Mouse (Mus musculus): ENCODE data around the gene Ets2. TPM values are rescaled to one million over a fixed set of nuclear protein-coding genes. Genes with fewer than 3 reads are reported as not detected.
"Not testable (repeated sequence)": the region's sequence is repeated elsewhere in the genome, so short reads cannot be mapped to it uniquely, and the experiment has no call there.

Gene Ets2
- polyA plus RNA-seq, 1 experiment from 2014 or later = 47.9 TPM

DNA sequence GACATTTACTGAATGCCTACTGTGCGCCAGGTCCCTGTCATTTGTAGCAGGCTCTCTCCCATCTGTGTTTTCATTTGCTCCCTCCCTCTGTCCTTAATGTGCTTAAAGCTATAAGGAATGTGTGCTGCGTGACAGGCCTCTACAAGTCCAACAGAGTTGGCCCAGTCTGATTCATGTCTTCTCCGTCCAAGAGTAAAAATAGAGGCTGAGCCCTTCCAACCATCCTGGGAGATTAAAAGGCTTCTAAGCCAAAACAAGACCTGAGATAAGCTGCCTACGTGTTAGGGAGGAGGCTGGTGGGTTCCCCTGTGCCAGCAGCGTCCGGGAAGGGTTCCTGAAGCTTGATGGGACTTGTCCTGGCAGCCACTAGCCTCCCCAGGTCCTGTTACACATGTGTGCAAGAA, 58.1 kb downstream of the Ets2 start:
- no peaks in the 10 kb centered on the region for H3K4me1 ChIP-seq
- 76% methylated on average over 6 of the region's 6 CpGs for WGBS
- no peak for ATAC-seq (ENCODE audit: low FRiP score)
- no peak overlapping the region for H3K4me3 ChIP-seq
- H3K4me2 ChIP-seq (replicated peaks) = no peak overlapping the region
- no peaks in the 10 kb centered on the region for H3K36me3 ChIP-seq
- H3K27ac ChIP-seq = no peak overlapping the region
- no peaks in the 10 kb centered on the region for H3K27me3 ChIP-seq
- no peaks in the 10 kb centered on the region for H3K9me3 ChIP-seq (replicated peaks)
- H3K9ac ChIP-seq = no peak overlapping the region

- ATAC-seq (ENCODE audit: low FRiP score) = no peak
- WGBS = 89% methylated on average over 6 of the region's 6 CpGs
- H3K27ac ChIP-seq = no peak overlapping the region
- no peaks in the 10 kb centered on the region for H3K27me3 ChIP-seq
- H3K4me1 ChIP-seq = no peaks in the 10 kb centered on the region
- H3K4me3 ChIP-seq = no peak overlapping the region
- no peaks in the 10 kb centered on the region for H3K9me3 ChIP-seq (replicated peaks)
- no peak overlapping the region for H3K9ac ChIP-seq
- H3K36me3 ChIP-seq = no peaks in the 10 kb centered on the region
- H3K4me2 ChIP-seq (replicated peaks) = no peak overlapping the region
Observed at GRCm38 (mm10) chr16:95761742-95762141, 59.9 kb downstream of the Ets2 start.

- H3K27ac ChIP-seq = no peak overlapping the region
- no peaks in the 10 kb centered on the region for H3K36me3 ChIP-seq
- H3K9ac ChIP-seq = no peak overlapping the region
- WGBS = 86% methylated on average over 6 of the region's 6 CpGs
- H3K9me3 ChIP-seq (replicated peaks) = no peaks in the 10 kb centered on the region
- no peaks in the 10 kb centered on the region for H3K27me3 ChIP-seq
- no peak overlapping the region for H3K4me2 ChIP-seq (replicated peaks)
- ATAC-seq (ENCODE audit: low FRiP score) = no peak
- no peak overlapping the region for H3K4me3 ChIP-seq
- H3K4me1 ChIP-seq = no peaks in the 10 kb centered on the region
Observed at GRCm38 (mm10) chr16:95763201-95763600, 61.3 kb downstream of the Ets2 start.

DNA sequence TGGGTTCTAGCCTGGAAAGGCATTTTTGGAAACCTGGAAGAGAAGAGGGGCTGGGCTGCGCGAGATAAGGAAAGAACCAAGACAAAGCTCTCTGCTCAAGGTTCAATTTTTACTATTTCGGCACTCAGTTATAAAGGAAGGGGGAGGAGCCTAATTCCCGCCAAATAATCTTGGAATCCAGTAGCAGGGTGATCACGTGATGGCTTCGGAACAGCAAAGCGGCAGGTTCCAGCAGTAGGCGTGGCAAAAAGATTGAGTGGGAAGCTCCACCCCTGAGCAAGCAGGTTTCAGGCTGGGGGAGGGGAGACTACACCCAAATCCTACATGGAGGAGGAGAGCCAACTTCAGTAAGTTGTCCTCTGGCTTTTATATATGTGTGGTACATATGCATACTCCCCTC, 62.2 kb downstream of the Ets2 start:
- WGBS = 82% methylated on average over 8 of the region's 8 CpGs
- not testable (repeated sequence) for H3K27ac ChIP-seq; H3K4me3 ChIP-seq; H3K27me3 ChIP-seq; ATAC-seq (ENCODE audit: low FRiP score); H3K9me3 ChIP-seq (replicated peaks); H3K9ac ChIP-seq; H3K36me3 ChIP-seq; H3K4me2 ChIP-seq (replicated peaks); H3K4me1 ChIP-seq

DNA sequence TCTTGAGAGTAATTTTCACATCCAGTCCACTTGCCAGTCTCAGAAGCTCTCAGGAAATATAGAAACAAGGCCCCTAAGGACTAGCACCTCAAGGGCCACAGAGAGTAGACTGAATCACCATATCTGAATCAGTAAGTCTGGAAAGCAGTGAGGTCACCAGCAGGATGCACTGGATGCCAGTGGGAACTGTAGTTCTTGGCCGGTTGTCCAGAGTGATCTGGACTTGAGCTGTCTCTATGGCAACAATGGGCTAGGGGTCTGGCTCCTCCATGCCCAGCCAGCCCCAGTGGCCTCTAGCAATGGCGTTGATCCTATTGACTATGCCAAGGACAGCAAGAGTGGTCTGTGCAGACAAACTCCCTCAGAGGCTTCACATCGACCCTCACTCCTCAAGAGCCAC, 64.3 kb downstream of the Ets2 start:
- H3K36me3 ChIP-seq = no peaks in the 10 kb centered on the region
- no peaks in the 10 kb centered on the region for H3K27me3 ChIP-seq
- no peak overlapping the region for H3K9ac ChIP-seq
- no peak overlapping the region for H3K4me3 ChIP-seq
- H3K4me2 ChIP-seq (replicated peaks) = no peak overlapping the region
- 87% methylated on average over 3 of the region's 3 CpGs for WGBS
- ATAC-seq (ENCODE audit: low FRiP score) = no peak
- no peaks in the 10 kb centered on the region for H3K9me3 ChIP-seq (replicated peaks)
- H3K4me1 ChIP-seq = no peaks in the 10 kb centered on the region
- no peak overlapping the region for H3K27ac ChIP-seq

- Histone ChIP-seq H3K27me3 (no peaks in the 10 kb centered on the region), H3K9ac (no peak overlapping the region), H3K27ac (no peak overlapping the region), H3K36me3 (no peaks in the 10 kb centered on the region), H3K4me2 (replicated peaks) (no peak overlapping the region), H3K4me1 (no peaks in the 10 kb centered on the region), H3K4me3 (no peak overlapping the region), H3K9me3 (replicated peaks) (no peaks in the 10 kb centered on the region)
- ATAC-seq (ENCODE audit: low FRiP score) = no peak
- 72% methylated on average over 2 of the region's 2 CpGs for whole genome bisulfite sequencing
Observed at GRCm38 (mm10) chr16:95767246-95767645, 65.4 kb downstream of the Ets2 start.

DNA sequence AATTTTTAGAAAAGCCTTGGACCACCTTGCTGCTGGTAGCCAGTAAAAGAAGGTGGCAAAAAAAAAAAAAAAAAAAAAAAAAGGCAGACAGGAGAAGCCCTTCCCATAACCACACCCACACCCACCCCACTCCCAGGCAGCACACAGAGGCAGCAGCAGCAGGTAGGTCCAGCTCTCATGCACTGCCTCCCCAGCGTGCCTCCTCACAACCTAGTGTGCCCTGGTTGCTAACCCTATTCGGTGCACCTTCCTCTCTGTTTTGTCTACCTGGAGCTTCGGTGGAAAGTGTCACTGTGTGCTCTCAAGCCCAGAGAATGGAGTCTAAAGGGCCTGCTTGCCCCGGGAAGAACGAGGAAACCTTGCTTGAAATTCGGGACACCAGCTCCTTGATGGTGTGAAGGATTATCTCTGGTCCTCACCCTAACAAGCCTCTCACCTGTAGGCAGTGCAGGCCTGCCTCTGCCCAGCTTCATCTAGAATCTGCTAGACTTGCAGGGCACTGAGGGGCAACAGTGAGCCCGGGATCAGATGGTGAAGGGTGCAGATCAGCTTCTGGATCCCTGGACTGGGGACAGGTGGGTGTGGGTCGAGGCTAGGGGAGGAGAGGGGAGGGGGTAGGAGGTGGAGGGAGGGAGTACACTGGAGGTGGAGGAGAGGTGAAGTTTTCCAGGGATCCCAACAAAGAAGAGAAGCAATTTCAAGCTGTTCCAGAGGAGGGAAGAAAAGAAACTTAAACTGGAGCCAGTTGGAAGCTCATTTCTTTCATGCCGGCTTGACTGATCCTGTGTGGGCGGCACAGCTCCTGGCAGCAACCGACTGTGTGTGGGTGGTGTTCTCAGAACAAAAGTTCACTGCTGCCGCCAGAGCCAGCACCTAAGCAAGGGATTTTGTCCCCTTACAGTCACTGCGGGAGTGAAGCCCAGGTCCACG, 67.5 kb downstream of the Ets2 start:
- Histone ChIP-seq H3K9me3 (replicated peaks) (no peaks in the 10 kb centered on the region), H3K4me2 (replicated peaks) (no peak overlapping the region), H3K4me3 (no peak overlapping the region), H3K27ac (no peak overlapping the region), H3K27me3 (no peaks in the 10 kb centered on the region), H3K9ac (no peak overlapping the region), H3K36me3 (no peaks in the 10 kb centered on the region), H3K4me1 (no peaks in the 10 kb centered on the region)
- ATAC-seq (ENCODE audit: low FRiP score) = no peak
- 53% methylated on average over 14 of the region's 14 CpGs for WGBS

DNA sequence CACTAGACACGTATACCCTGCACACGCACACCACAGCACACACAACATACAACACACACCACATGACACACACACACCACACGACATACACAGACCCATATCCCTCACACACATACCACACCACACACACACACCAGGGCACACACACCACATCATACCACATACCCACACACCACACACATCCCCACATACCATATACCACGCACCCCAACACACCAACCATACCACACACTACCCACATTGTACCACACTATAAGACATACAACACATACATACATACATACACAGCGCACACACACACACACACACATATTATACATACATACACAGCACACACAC, 68.1 kb downstream of the Ets2 start:
- H3K4me1 ChIP-seq = no peaks in the 10 kb centered on the region
- ATAC-seq (ENCODE audit: low FRiP score) = no peak
- H3K9me3 ChIP-seq (replicated peaks) = no peaks in the 10 kb centered on the region
- H3K27me3 ChIP-seq = no peaks in the 10 kb centered on the region
- H3K4me3 ChIP-seq = no peak overlapping the region
- no peak overlapping the region; the same call in 1 of the 2 replicates for H3K9ac ChIP-seq
- WGBS = 87% methylated on average over 5 of the region's 5 CpGs
- no peak overlapping the region for H3K4me2 ChIP-seq (replicated peaks)
- H3K27ac ChIP-seq = no peak overlapping the region
- no peaks in the 10 kb centered on the region for H3K36me3 ChIP-seq

- Histone ChIP-seq H3K4me2 (replicated peaks) (no peak overlapping the region), H3K9ac (no peak overlapping the region; the same call in 1 of the 2 replicates), H3K36me3 (no peaks in the 10 kb centered on the region), H3K4me1 (no peaks in the 10 kb centered on the region), H3K9me3 (replicated peaks) (no peaks in the 10 kb centered on the region), H3K4me3 (no peak overlapping the region), H3K27ac (no peak overlapping the region), H3K27me3 (no peaks in the 10 kb centered on the region)
- no peak for ATAC-seq (ENCODE audit: low FRiP score)
Observed at GRCm38 (mm10) chr16:95770402-95770801, 68.5 kb downstream of the Ets2 start.

Other genes starting within 250 kb of the Ets2 start
- 7.3 and 7.8 TPM in 2 replicates for gene Erg, start 115.5 kb upstream of the Ets2 start, polyA plus RNA-seq (2016; fragmentation: Nextera tagmentation; extraction: Ambion mirVana)

Data from hindbrain, embryonic 12.5 days (tissue).